Mouse (Mus musculus) forebrain, embryonic 14.5 days (tissue): ENCODE measurements at regions not wholly inside any gene's neighbourhood (a gene's known extent, or its start where the extent isn't known, plus 50 kb on each side); places are given as distances from the start of the nearest gene placed in this dataset.

Experiments used
- ATAC-seq: fragments of 200-750 bp; cut with Nextera tagmentation; 2 replicates; pipeline ENCODE4 v1.8.0; 2017; ENCODE audit warnings: mild to moderate bottlenecking, moderate library complexity
- DNase-seq: peaks from one replicate; pipeline ENCODE4 v3.0.0-alpha.2; 2015; ENCODE audit warnings: low spot score
- H3K27ac ChIP-seq: fragments of 300-500 bp; sonication (generic); 2 replicates; pipeline ENCODE4 v1.5.1; 2014; ENCODE audit warnings: low read depth, mild to moderate bottlenecking, control low read depth, low read length, moderate library complexity
- H3K27me3 ChIP-seq: fragments of 300-500 bp; sonication (generic); replicated peaks from 2 replicates; pipeline ENCODE4 v1.6.1; 2014; ENCODE audit warnings: low read length, control low read depth, mixed read lengths; ENCODE audit not compliant: control insufficient read depth, insufficient read depth
- H3K36me3 ChIP-seq: fragments of 300-500 bp; sonication (generic); 2 replicates; pipeline ENCODE4 v1.6.1; 2014; ENCODE audit warnings: low read length, control low read depth; ENCODE audit not compliant: control insufficient read depth, insufficient read depth
- H3K4me1 ChIP-seq: fragments of 300-500 bp; sonication (generic); 2 replicates; pipeline ENCODE4 v1.6.1; 2014; ENCODE audit warnings: antibody characterized with exemption, low read length, control low read depth; ENCODE audit not compliant: control insufficient read depth, insufficient read depth
- H3K4me2 ChIP-seq: fragments of 300-500 bp; sonication (generic); 2 replicates; pipeline ENCODE4 v1.6.1; 2014; ENCODE audit warnings: mild to moderate bottlenecking, control low read depth, low read length
- H3K4me3 ChIP-seq: fragments of 300-500 bp; sonication (generic); 2 replicates; pipeline ENCODE4 v1.5.1; 2014; ENCODE audit warnings: low read depth, low read length, control low read depth
- H3K9ac ChIP-seq: fragments of 300-500 bp; sonication (generic); 2 replicates; pipeline ENCODE4 v1.6.1; 2014; ENCODE audit warnings: mild to moderate bottlenecking, low read length, control low read depth, moderate library complexity
- H3K9me3 ChIP-seq: fragments of 300-500 bp; sonication (generic); replicated peaks from 2 replicates; pipeline ENCODE4 v1.6.1; 2016; ENCODE audit warnings: low read length, control low read depth, mixed read lengths; ENCODE audit not compliant: control insufficient read depth
- WGBS: fragments of 180-500 bp; shearing (Covaris S2); extraction: QIAGEN DNeasy Blood & Tissue Kit; methylation state at CpG from one replicate; pipeline ENCODE4 v1.1.7; 2014; 5-methylcytosine and 5-hydroxymethylcytosine counted together

DNA sequence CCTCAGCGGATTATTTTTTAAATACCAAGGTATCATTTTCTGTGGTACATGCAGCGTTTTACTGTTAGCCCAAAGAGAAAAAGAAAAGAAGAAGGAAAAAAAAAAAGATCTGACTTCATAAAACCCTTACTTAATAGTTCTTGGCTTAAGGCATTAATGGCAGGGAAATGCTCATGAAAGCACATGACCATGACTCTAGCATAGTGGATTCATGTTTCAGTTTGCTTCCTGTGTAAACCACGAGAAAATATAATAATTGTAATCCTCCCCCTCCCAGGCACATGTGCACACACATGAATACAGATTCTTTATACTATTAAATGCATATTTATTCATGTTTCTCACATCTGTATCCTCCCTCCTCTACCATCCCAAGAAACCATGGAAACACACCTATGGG, 486.9 kb upstream of the Gm9747 start:
- Histone ChIP-seq H3K36me3 (no peaks in the 10 kb centered on the region), H3K4me2 (no peak overlapping the region), H3K4me3 (no peak overlapping the region), H3K9ac (no peak overlapping the region), H3K27me3 (no peaks in the 10 kb centered on the region), H3K27ac (no peak overlapping the region), H3K4me1 (no peaks in the 10 kb centered on the region), H3K9me3 (no peaks in the 10 kb centered on the region)
- no peak for ATAC-seq
- WGBS, result 91% methylated on average over 3 of the region's 3 CpGs
- DNase-seq, result no peak

DNA sequence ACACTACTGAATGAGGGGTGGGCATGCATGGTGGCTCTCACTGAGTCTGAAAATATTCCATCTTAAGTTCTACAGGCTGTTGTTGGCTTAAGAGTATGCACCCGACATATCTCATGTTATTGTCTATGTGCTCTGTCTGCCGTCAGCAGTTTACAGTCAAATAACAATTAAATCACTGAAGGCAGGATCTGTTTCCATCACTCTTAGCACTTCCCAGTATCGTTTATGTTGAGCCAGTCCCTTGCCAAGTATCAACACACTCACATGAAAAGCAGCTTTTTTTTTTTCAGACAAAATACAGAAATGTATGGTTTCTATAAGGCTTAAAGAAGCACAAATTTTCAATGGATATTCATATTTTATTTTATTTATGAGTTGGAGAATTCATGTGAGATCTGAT, 485.9 kb upstream of the Gm9747 start:
- WGBS, result 83% methylated on average over 3 of the region's 3 CpGs
- Histone ChIP-seq H3K27me3 (no peaks in the 10 kb centered on the region), H3K4me1 (no peaks in the 10 kb centered on the region), H3K9ac (no peak overlapping the region), H3K27ac (no peak overlapping the region), H3K36me3 (no peaks in the 10 kb centered on the region), H3K4me3 (no peak overlapping the region), H3K4me2 (no peak overlapping the region), H3K9me3 (no peaks in the 10 kb centered on the region)
- DNase-seq (no peak), ATAC-seq (no peak)

DNA sequence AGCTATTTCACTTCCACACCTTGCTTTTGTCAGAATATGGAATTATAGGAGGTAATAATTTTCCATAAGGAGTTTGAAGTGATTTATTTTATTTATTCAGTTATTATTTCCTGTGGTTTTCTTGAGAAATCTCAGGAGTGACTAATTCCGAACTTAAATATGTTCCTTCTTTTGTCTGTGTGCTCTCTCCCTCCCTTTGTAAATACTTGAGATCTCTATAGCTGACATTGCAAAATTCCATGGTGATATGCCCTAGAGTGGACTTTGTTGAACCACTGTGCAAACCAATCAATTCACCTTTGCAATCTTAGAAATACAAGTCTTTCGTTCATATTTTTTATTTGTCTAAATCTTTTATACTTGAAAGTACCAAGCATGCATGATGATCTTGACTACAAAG, 478.8 kb upstream of the Gm9747 start:
- no peak overlapping the region for H3K4me3 ChIP-seq
- no peaks in the 10 kb centered on the region for H3K27me3 ChIP-seq
- DNase-seq (no peak), ATAC-seq (no peak)
- H3K27ac ChIP-seq, result no peak overlapping the region
- H3K9ac ChIP-seq, result no peak overlapping the region
- 87% methylated on average over 2 of the region's 2 CpGs for WGBS
- no peaks in the 10 kb centered on the region for H3K4me1 ChIP-seq
- H3K9me3 ChIP-seq, result no peaks in the 10 kb centered on the region
- no peak overlapping the region for H3K4me2 ChIP-seq
- H3K36me3 ChIP-seq, result no peaks in the 10 kb centered on the region

DNA sequence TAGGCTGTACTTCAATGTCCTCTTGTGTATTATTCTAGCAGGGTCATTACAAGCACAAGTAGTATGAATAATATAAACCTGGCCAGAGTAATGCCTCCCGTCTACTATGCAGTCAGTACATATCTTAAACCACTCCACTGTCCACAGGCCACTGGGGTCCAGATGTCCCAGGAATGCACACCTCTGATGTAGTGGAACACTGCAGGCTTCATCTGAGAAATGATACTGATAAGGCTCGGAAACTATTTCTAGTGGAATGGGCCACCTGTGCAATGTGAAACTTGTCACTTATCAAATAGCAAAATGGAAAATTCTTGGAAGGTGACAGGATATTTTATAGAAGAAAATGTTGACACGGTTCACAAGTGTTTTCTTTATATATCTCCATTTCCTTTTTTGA, 477.6 kb upstream of the Gm9747 start:
- 95% methylated on average over 3 of the region's 3 CpGs for WGBS

GRCm38 (mm10) chr1:81755694-81756093, 477.2 kb upstream of the Gm9747 start:
- ATAC-seq (no peak), DNase-seq (no peak)
- 76% methylated on average over 2 of the region's 2 CpGs for WGBS
- Histone ChIP-seq H3K36me3 (no peaks in the 10 kb centered on the region), H3K4me3 (no peak overlapping the region), H3K4me1 (no peaks in the 10 kb centered on the region), H3K27ac (no peak overlapping the region), H3K4me2 (no peak overlapping the region), H3K27me3 (no peaks in the 10 kb centered on the region), H3K9ac (no peak overlapping the region), H3K9me3 (no peaks in the 10 kb centered on the region)

More for the DNA sequence above, 477.6 kb upstream of the Gm9747 start:
- Histone ChIP-seq H3K4me1 (no peaks in the 10 kb centered on the region), H3K27ac (no peak overlapping the region), H3K4me3 (no peak overlapping the region), H3K27me3 (no peaks in the 10 kb centered on the region), H3K36me3 (no peaks in the 10 kb centered on the region), H3K4me2 (no peak overlapping the region), H3K9ac (no peak overlapping the region), H3K9me3 (no peaks in the 10 kb centered on the region)
- no peak for DNase-seq
- no peak for ATAC-seq

- no peak overlapping the region for H3K9ac ChIP-seq
- DNase-seq, result no peak
- H3K4me2 ChIP-seq, result no peak overlapping the region
- H3K9me3 ChIP-seq, result no peaks in the 10 kb centered on the region
- H3K27ac ChIP-seq, result no peak overlapping the region
- no peaks in the 10 kb centered on the region for H3K36me3 ChIP-seq
- 92% methylated on average over 2 of the region's 2 CpGs for WGBS
- no peak for ATAC-seq
- no peaks in the 10 kb centered on the region for H3K4me1 ChIP-seq
- H3K4me3 ChIP-seq, result no peak overlapping the region
- no peaks in the 10 kb centered on the region for H3K27me3 ChIP-seq
These were observed 473.0 kb upstream of the Gm9747 start for GRCm38 (mm10) chr1:81759919-81760318.

DNA sequence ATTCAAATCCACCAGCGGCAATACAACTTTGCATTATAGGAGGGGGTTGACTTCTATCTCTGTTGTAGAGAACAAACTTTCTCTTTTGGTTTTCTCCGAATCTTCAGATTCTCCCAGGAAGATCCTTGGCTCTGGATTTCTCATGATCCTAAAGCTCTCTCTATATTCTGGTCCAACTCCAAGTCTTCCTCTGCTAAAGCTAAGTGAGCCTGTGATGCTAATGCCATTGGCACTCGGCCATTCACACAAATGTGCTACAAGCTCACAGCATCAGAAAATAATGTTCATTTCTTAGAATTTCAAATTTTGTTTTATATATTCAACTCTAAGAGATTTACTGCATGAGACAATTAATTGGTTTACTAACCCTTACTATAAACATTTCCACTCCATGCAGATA, 461.2 kb upstream of the Gm9747 start:
- Histone ChIP-seq H3K27ac (no peak overlapping the region), H3K4me1 (no peaks in the 10 kb centered on the region), H3K9me3 (no peaks in the 10 kb centered on the region), H3K4me3 (no peak overlapping the region), H3K36me3 (no peaks in the 10 kb centered on the region), H3K27me3 (no peaks in the 10 kb centered on the region), H3K9ac (no peak overlapping the region), H3K4me2 (no peak overlapping the region)
- no peak for ATAC-seq
- 83% methylated on average over 3 of the region's 3 CpGs for WGBS
- DNase-seq, result peak; percentile 70

GRCm38 (mm10) chr1:81780583-81780982, 452.3 kb upstream of the Gm9747 start:
- no peak for DNase-seq

DNA sequence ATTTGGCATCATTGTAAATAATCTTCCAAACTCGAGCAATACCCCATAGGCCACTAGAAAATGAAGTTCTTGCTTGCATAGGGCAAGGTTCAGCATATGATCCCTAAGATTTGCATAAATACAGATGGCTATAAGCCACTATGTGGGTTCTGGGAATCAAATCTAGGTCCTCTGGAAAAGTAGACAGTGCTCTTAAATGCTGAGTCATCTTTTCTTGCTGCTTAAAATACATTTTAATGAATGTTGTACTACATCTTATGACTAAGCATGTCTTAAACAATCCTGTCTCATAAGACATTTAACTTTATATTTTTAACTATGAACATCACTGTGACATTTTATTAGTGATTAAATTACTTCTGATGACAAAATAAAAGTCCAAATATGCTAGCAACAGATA, 448.6 kb upstream of the Gm9747 start:
- 69% methylated on average over 1 of the region's 1 CpGs for WGBS

More at GRCm38 (mm10) chr1:81780583-81780982, 452.3 kb upstream of the Gm9747 start:
- ATAC-seq, result no peak
- no peaks in the 10 kb centered on the region for H3K27me3 ChIP-seq
- H3K36me3 ChIP-seq, result no peaks in the 10 kb centered on the region
- H3K4me1 ChIP-seq, result no peaks in the 10 kb centered on the region
- H3K4me3 ChIP-seq, result no peak overlapping the region
- no peak overlapping the region for H3K4me2 ChIP-seq
- no peak overlapping the region for H3K27ac ChIP-seq
- no peak overlapping the region for H3K9ac ChIP-seq
- no peaks in the 10 kb centered on the region for H3K9me3 ChIP-seq

DNA sequence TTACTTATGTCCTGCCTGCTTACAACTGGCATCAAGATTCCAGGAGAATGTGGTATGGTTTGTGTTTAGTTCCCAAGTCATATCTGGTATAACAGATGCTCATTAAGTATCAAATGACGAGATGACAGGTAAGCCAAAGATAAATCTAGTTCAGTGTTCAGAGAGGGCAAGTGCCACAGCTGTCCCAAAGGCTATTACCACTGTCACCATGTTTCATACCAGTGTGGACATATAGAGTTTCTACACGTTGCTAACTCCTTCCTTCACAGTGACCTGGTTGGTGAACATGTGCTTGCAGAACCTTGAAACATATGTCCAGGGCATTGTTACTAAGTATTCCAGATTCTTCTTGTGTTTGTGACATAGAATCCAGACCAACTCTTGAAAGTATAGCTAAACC, 438.1 kb upstream of the Gm9747 start:
- H3K4me1 ChIP-seq, result no peaks in the 10 kb centered on the region
- WGBS, result 79% methylated on average over 2 of the region's 2 CpGs

More for the DNA sequence above, 448.6 kb upstream of the Gm9747 start:
- no peaks in the 10 kb centered on the region for H3K36me3 ChIP-seq
- no peak for DNase-seq
- no peak for ATAC-seq
- no peak overlapping the region for H3K9ac ChIP-seq
- no peaks in the 10 kb centered on the region for H3K9me3 ChIP-seq
- H3K27ac ChIP-seq, result no peak overlapping the region
- no peak overlapping the region for H3K4me2 ChIP-seq
- H3K4me1 ChIP-seq, result no peaks in the 10 kb centered on the region
- H3K4me3 ChIP-seq, result no peak overlapping the region
- no peaks in the 10 kb centered on the region for H3K27me3 ChIP-seq

More for the DNA sequence above, 438.1 kb upstream of the Gm9747 start:
- H3K36me3 ChIP-seq, result no peaks in the 10 kb centered on the region
- no peak for DNase-seq
- H3K9me3 ChIP-seq, result no peaks in the 10 kb centered on the region
- H3K27ac ChIP-seq, result no peak overlapping the region
- H3K4me2 ChIP-seq, result no peak overlapping the region
- H3K9ac ChIP-seq, result no peak overlapping the region
- no peak for ATAC-seq
- no peaks in the 10 kb centered on the region for H3K27me3 ChIP-seq
- H3K4me3 ChIP-seq, result no peak overlapping the region
